Mouse (Mus musculus) small intestine, adult 2 months (tissue): ENCODE data around the gene Eme2. TPM values are rescaled to one million over a fixed set of nuclear protein-coding genes. Genes with fewer than 3 reads are reported as not detected.
A peak's percentile ranks its signal among the peaks of the same experiment; 100 is the strongest.

ENCODE experiments used
- H3K27ac ChIP-seq: fragments of 200-500 bp; 2 replicates; pipeline ENCODE4 v1.5.1; 2012; ENCODE audit warnings: low read depth, low read length, control low read depth, inconsistent platforms; ENCODE audit not compliant: insufficient read depth
- H3K27me3 ChIP-seq: fragments of 200-500 bp; 2 replicates; pipeline ENCODE4 v1.6.1; 2012; ENCODE audit warnings: mild to moderate bottlenecking, moderate library complexity, low read length, inconsistent platforms; ENCODE audit not compliant: control insufficient read depth, insufficient read depth
- H3K36me3 ChIP-seq: fragments of 200-500 bp; 2 replicates; pipeline ENCODE4 v1.6.1; 2012; ENCODE audit warnings: mild to moderate bottlenecking, low read length, control low read depth, inconsistent platforms; ENCODE audit not compliant: control insufficient read depth, insufficient read depth
- H3K4me1 ChIP-seq: fragments of 200-500 bp; 2 replicates; pipeline ENCODE4 v1.6.1; 2012; ENCODE audit warnings: low read length, inconsistent platforms, mixed read lengths; ENCODE audit not compliant: control insufficient read depth, insufficient read depth, insufficient read length
- H3K4me3 ChIP-seq: fragments of 200-500 bp; 2 replicates; pipeline ENCODE4 v1.5.1; 2012; ENCODE audit warnings: low read depth, mild to moderate bottlenecking, control low read depth, inconsistent platforms, low read length, moderate library complexity
- CTCF ChIP-seq: fragments of 200-500 bp; IDR thresholded peaks from 2 replicates; pipeline ENCODE4 v1.5.1; 2012; ENCODE audit warnings: low read depth, mild to moderate bottlenecking, control low read depth, inconsistent platforms, low read length, moderate library complexity, mixed read lengths; ENCODE audit not compliant: insufficient replicate concordance, insufficient read length; ENCODE audit errors: extremely low read depth
- POLR2A ChIP-seq: fragments of 200-500 bp; IDR thresholded peaks from 2 replicates; pipeline ENCODE4 v1.6.1; 2012; ENCODE audit warnings: low read depth, mild to moderate bottlenecking, control low read depth, inconsistent platforms, low read length, moderate library complexity
- WGBS: fragments of 180-500 bp; shearing (Covaris S2); methylation state at CpG from one replicate; pipeline ENCODE4 v1.1.7; 2018; 5-methylcytosine and 5-hydroxymethylcytosine counted together
- polyA plus RNA-seq: library from polyadenylated mRNA; depleted of rRNA; stranded (reverse); fragments of >200 nt; gene quantifications from 2 replicates; pipeline ENCODE4 v1.2.3, GENCODE M21; 2012

The Eme2 gene
- polyA plus RNA-seq, 1 experiment, result 21.0 TPM

- no peak overlapping the region for H3K27ac ChIP-seq
- H3K4me3 ChIP-seq, result no peak overlapping the region
- H3K4me1 ChIP-seq, result peaks cover 13% of the 10 kb centered on the region
- no peaks in the 10 kb centered on the region for H3K27me3 ChIP-seq
- TF ChIP-seq CTCF (no peak), POLR2A (no peak)
- H3K36me3 ChIP-seq, result peaks cover 17% of the 10 kb centered on the region
- 86% methylated on average over 6 of the region's 6 CpGs for WGBS
Observed at GRCm38 (mm10) chr17:24884391-24884790, 10.5 kb downstream of the Eme2 start.

- no peak for TF ChIP-seq POLR2A
- peak; percentile 66; the same call in 1 of the 2 replicates for TF ChIP-seq CTCF
- no peak overlapping the region for H3K27ac ChIP-seq
- H3K4me3 ChIP-seq, result no peak overlapping the region
- WGBS, result 55% methylated on average over 7 of the region's 7 CpGs
- no peaks in the 10 kb centered on the region for H3K27me3 ChIP-seq
- H3K4me1 ChIP-seq, result peaks cover 14% of the 10 kb centered on the region
- peaks cover 17% of the 10 kb centered on the region for H3K36me3 ChIP-seq
Observed at GRCm38 (mm10) chr17:24881738-24882440, 13.0 kb downstream of the Eme2 start.

GRCm38 (mm10) chr17:24878531-24878930 lies 16.4 kb downstream of the Eme2 start:
- Histone ChIP-seq H3K4me1 (peaks cover 8% of the 10 kb centered on the region), H3K36me3 (peaks cover 10% of the 10 kb centered on the region; the same call in 1 of the 2 replicates), H3K27ac (no peak overlapping the region), H3K4me3 (no peak overlapping the region), H3K27me3 (no peaks in the 10 kb centered on the region)
- no peak for TF ChIP-seq CTCF
- TF ChIP-seq POLR2A, result no peak
- WGBS, result 58% methylated on average over 8 of the region's 8 CpGs

GRCm38 (mm10) chr17:24878117-24878397 lies 16.8 kb downstream of the Eme2 start:
- H3K27ac ChIP-seq, result no peak overlapping the region
- WGBS, result 23% methylated on average over 5 of the region's 5 CpGs

GRCm38 (mm10) chr17:24877336-24878116 lies 17.4 kb downstream of the Eme2 start:
- WGBS, result 39% methylated on average over 10 of the region's 10 CpGs
- Histone ChIP-seq H3K27me3 (no peaks in the 10 kb centered on the region), H3K4me1 (peaks cover 8% of the 10 kb centered on the region), H3K27ac (no peak overlapping the region), H3K36me3 (peaks cover under 1% of the 10 kb centered on the region; the same call in 1 of the 2 replicates), H3K4me3 (no peak overlapping the region)
- TF ChIP-seq CTCF (no peak), POLR2A (no peak)

More at GRCm38 (mm10) chr17:24878117-24878397, 16.8 kb downstream of the Eme2 start:
- Histone ChIP-seq H3K4me3 (no peak overlapping the region), H3K4me1 (peaks cover 8% of the 10 kb centered on the region), H3K27me3 (no peaks in the 10 kb centered on the region), H3K36me3 (peaks cover 6% of the 10 kb centered on the region; the same call in 1 of the 2 replicates)
- no peak for TF ChIP-seq CTCF
- no peak for TF ChIP-seq POLR2A

GRCm38 (mm10) chr17:24874989-24875388 lies 19.9 kb downstream of the Eme2 start:
- TF ChIP-seq CTCF, result no peak
- TF ChIP-seq POLR2A, result no peak
- Histone ChIP-seq H3K27ac (no peak overlapping the region), H3K27me3 (no peaks in the 10 kb centered on the region), H3K36me3 (no peaks in the 10 kb centered on the region), H3K4me3 (no peak overlapping the region), H3K4me1 (peaks cover 8% of the 10 kb centered on the region)
- WGBS, result 53% methylated on average over 8 of the region's 8 CpGs

- Histone ChIP-seq H3K4me1 (peaks cover 8% of the 10 kb centered on the region), H3K4me3 (no peak overlapping the region), H3K36me3 (no peaks in the 10 kb centered on the region), H3K27me3 (no peaks in the 10 kb centered on the region), H3K27ac (no peak overlapping the region)
- 52% methylated on average over 1 of the region's 1 CpGs for WGBS
- TF ChIP-seq POLR2A, result no peak
- TF ChIP-seq CTCF, result no peak
Observed at GRCm38 (mm10) chr17:24874405-24874745, 20.5 kb downstream of the Eme2 start.
